Mouse (Mus musculus): ENCODE results near the gene Aqr.

Gene Aqr

GRCm38 (mm10) chr2:114135777-114136176 is 51.0 kb downstream of the Aqr start:
- DNase-seq (ENCODE audit: low spot score), result no peak

GRCm38 (mm10) chr2:114133355-114133754 is 53.5 kb downstream of the Aqr start:
- DNase-seq (ENCODE audit: low spot score), result no peak

- DNase-seq (ENCODE audit: low spot score), result no peak
Measured at GRCm38 (mm10) chr2:114130657-114131056, 56.2 kb downstream of the Aqr start.

- no peak for DNase-seq (ENCODE audit: low spot score)
Measured at GRCm38 (mm10) chr2:114123304-114123703, 63.5 kb downstream of the Aqr start.

- DNase-seq (ENCODE audit: low spot score), result no peak
Measured at GRCm38 (mm10) chr2:114119451-114119850, 67.4 kb downstream of the Aqr start.

GRCm38 (mm10) chr2:114117665-114118064 is 69.2 kb downstream of the Aqr start:
- DNase-seq (ENCODE audit: low spot score), result no peak

GRCm38 (mm10) chr2:114117235-114117634 is 69.6 kb downstream of the Aqr start:
- no peak for DNase-seq (ENCODE audit: low spot score)

GRCm38 (mm10) chr2:114115563-114115962 is 71.3 kb downstream of the Aqr start:
- DNase-seq (ENCODE audit: low spot score), result no peak

- DNase-seq (ENCODE audit: low spot score), result no peak
Measured at GRCm38 (mm10) chr2:114107288-114108278, 79.2 kb downstream of the Aqr start.

GRCm38 (mm10) chr2:114106383-114106782 is 80.4 kb downstream of the Aqr start:
- DNase-seq (ENCODE audit: low spot score), result no peak

- DNase-seq (ENCODE audit: low spot score), result no peak
Measured at GRCm38 (mm10) chr2:114102471-114102870, 84.4 kb downstream of the Aqr start.

GRCm38 (mm10) chr2:114100834-114101233 is 86.0 kb downstream of the Aqr start:
- no peak for DNase-seq (ENCODE audit: low spot score)

GRCm38 (mm10) chr2:114099816-114100215 is 87.0 kb downstream of the Aqr start:
- no peak for DNase-seq (ENCODE audit: low spot score)

GRCm38 (mm10) chr2:114099109-114099508 is 87.7 kb downstream of the Aqr start:
- no peak for DNase-seq (ENCODE audit: low spot score)

GRCm38 (mm10) chr2:114097627-114098026 is 89.2 kb downstream of the Aqr start:
- DNase-seq (ENCODE audit: low spot score), result no peak

- DNase-seq (ENCODE audit: low spot score), result no peak
Measured at GRCm38 (mm10) chr2:114096570-114096969, 90.3 kb downstream of the Aqr start.

- DNase-seq (ENCODE audit: low spot score), result no peak
Measured at GRCm38 (mm10) chr2:114095348-114095747, 91.5 kb downstream of the Aqr start.

- no peak for DNase-seq (ENCODE audit: low spot score)
Measured at GRCm38 (mm10) chr2:114094696-114095095, 92.1 kb downstream of the Aqr start.

GRCm38 (mm10) chr2:114093577-114093976 is 93.2 kb downstream of the Aqr start:
- no peak for DNase-seq (ENCODE audit: low spot score)

GRCm38 (mm10) chr2:114089862-114090261 is 97.0 kb downstream of the Aqr start:
- peak; percentile 9 for DNase-seq (ENCODE audit: low spot score)

- no peak for DNase-seq (ENCODE audit: low spot score)
Measured at GRCm38 (mm10) chr2:114087271-114087670, 99.6 kb downstream of the Aqr start.

- DNase-seq (ENCODE audit: low spot score), result no peak
Measured at GRCm38 (mm10) chr2:114071876-114072275, 114.9 kb downstream of the Aqr start.

GRCm38 (mm10) chr2:114066226-114066625 is 120.6 kb downstream of the Aqr start:
- no peak for DNase-seq (ENCODE audit: low spot score)

GRCm38 (mm10) chr2:114064004-114064403 is 122.8 kb downstream of the Aqr start:
- DNase-seq (ENCODE audit: low spot score), result no peak

All from yolk sac, embryonic 10.5 days (tissue).